Comparison of ENCODE assay signal across 25 mouse cellular contexts in the genomic region with DNA sequence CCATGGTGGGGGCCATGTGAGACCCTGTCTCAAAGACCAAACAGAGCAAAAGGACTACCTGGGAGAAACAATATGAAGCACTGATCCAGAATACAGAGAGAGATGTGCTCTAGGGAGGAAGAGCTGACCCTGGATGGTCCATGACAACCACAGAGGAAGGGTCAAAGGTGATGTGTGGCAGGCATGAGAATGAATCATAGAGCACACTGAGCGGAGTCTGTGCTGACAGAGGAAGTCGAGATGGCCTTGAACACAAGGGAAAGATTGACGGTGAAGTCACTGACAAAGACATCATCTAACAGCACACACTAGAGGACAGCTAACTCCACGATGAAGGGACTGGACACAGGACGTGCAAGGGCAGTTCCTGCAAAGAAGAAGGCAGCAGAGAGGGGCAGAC. TPM values are rescaled to one million over a fixed set of nuclear protein-coding genes. Genes with fewer than 3 reads are reported as not detected.
DNase-seq lines count a peak whose midpoint lies in the region; ATAC-seq lines count a peak whose summit lies in the region.
"Had no signal": no experiment of that assay in that cellular context is flagged by ENCODE, and none has a peak within 500 bp of the region (broad histone marks: within the 10 kb centered on the region; RNA-seq: fewer than 3 reads in every experiment).

No protein-coding gene starts in this region.

- peaks cover 38% of the 10 kb centered on the region for H3K36me3 ChIP-seq in limb, embryonic 15.5 days
- peaks cover 59% of the 10 kb centered on the region for H3K36me3 ChIP-seq in limb, embryonic 10.5 days

- H3K27ac ChIP-seq in limb, embryonic 15.5 days: no peak overlapping the region
- H3K27ac ChIP-seq in limb, embryonic 10.5 days: no peak overlapping the region
- H3K27ac ChIP-seq: embryonic facial prominence, embryonic 13.5 days; embryonic facial prominence, embryonic 15.5 days; forebrain, embryonic 10.5 days; forebrain, embryonic 12.5 days had no signal

- peak; percentile 47 for DNase-seq in adrenal gland, adult 2 months
- no peak for DNase-seq in adrenal gland, postnatal 4 days (ENCODE audit: low spot score in 2 of 2)
- DNase-seq in adrenal gland, postnatal 14 days: peak; percentile 51
- no peak for DNase-seq in adrenal gland, adult 8-10 months
- no peak for DNase-seq in limb, embryonic 10.5 days (ENCODE audit: low spot score)
- DNase-seq in adrenal gland, postnatal 36 days: peak; percentile 43 to 54
- no peak for DNase-seq in thymus, postnatal 0 days (ENCODE audit: low spot score)
- DNase-seq: B cell, adult 2 months; cerebellum, adult 11 months; cerebellum, adult 18-20 months; cerebellum, adult 8-10 months; cerebellum, adult 9-11 months; cerebellum, postnatal 14 days; cerebellum, postnatal 36 days; embryo, embryonic 11 days had no signal

- ATAC-seq in limb, embryonic 15.5 days (ENCODE audit: insufficient number of reproducible peaks, low FRiP score, low TSS enrichment, low read depth): no peak
- ATAC-seq: forebrain, embryonic 14.5 days; forebrain, embryonic 16.5 days; Patski had no signal

- no peaks in the 10 kb centered on the region for H3K9me3 ChIP-seq in limb, embryonic 15.5 days
- H3K9me3 ChIP-seq in limb, embryonic 10.5 days (replicated peaks): no peaks in the 10 kb centered on the region
- H3K9me3 ChIP-seq: embryonic facial prominence, embryonic 13.5 days; embryonic facial prominence, embryonic 15.5 days; forebrain, embryonic 12.5 days had no signal

- 87% methylated on average over 5 of the region's 5 CpGs for WGBS in limb, embryonic 15.5 days
- 92% methylated on average over 5 of the region's 5 CpGs for WGBS in limb, embryonic 10.5 days

- H3K27me3 ChIP-seq in limb, embryonic 15.5 days: no peaks in the 10 kb centered on the region
- no peaks in the 10 kb centered on the region for H3K27me3 ChIP-seq in limb, embryonic 10.5 days (ENCODE audit: low read depth, poor library complexity, severe bottlenecking)
- H3K27me3 ChIP-seq: CH12.LX; embryonic facial prominence, embryonic 13.5 days; embryonic facial prominence, embryonic 15.5 days; forebrain, embryonic 12.5 days; Patski had no signal

- no peak overlapping the region for H3K4me2 ChIP-seq in limb, embryonic 15.5 days
- H3K4me2 ChIP-seq: embryonic facial prominence, embryonic 13.5 days; embryonic facial prominence, embryonic 15.5 days; forebrain, embryonic 12.5 days had no signal

- H3K4me3 ChIP-seq in limb, embryonic 15.5 days: no peak overlapping the region
- no peak overlapping the region for H3K4me3 ChIP-seq in limb, embryonic 10.5 days
- H3K4me3 ChIP-seq: embryonic facial prominence, embryonic 13.5 days; embryonic facial prominence, embryonic 15.5 days; erythroblast, embryonic 14.5 days; forebrain, embryonic 10.5 days; forebrain, embryonic 12.5 days had no signal

- H3K4me1 ChIP-seq in limb, embryonic 15.5 days: no peaks in the 10 kb centered on the region
- no peaks in the 10 kb centered on the region for H3K4me1 ChIP-seq in limb, embryonic 10.5 days
- H3K4me1 ChIP-seq: embryonic facial prominence, embryonic 13.5 days; embryonic facial prominence, embryonic 15.5 days; forebrain, embryonic 10.5 days; forebrain, embryonic 12.5 days had no signal

- H3K9ac ChIP-seq in limb, embryonic 15.5 days: 0 out of 2 replicates have a peak overlapping the region, but pooled peaks have one; percentile 4
- H3K9ac ChIP-seq: embryonic facial prominence, embryonic 13.5 days; embryonic facial prominence, embryonic 15.5 days; forebrain, embryonic 12.5 days had no signal

RNA-seq across cellular contexts. Expression of a gene that starts 29.8 kb away (rescaled TPM):
- 10 to 100 TPM; 55.5 to 72.8 TPM for total RNA-seq in adrenal gland, adult 2 months (2021)
- polyA plus RNA-seq in adrenal gland, adult 2 months (2012; rRNA removed): 6.9 and 7.6 TPM in 2 replicates
- total RNA-seq in adrenal gland, postnatal 4 days (2021): 10 to 100 TPM; 32.8 to 33.6 TPM
- total RNA-seq in adrenal gland, postnatal 14 days (2021): 45.4 and 50.7 TPM in 2 replicates
- 10 to 100 TPM; 46.5 to 55.8 (median 50.1) TPM for total RNA-seq in adrenal gland, adult 8-10 months (2022)
- polyA plus RNA-seq in limb, embryonic 15.5 days (2015; fragmentation: Nextera tagmentation; extraction: Ambion mirVana): 65.3 and 70.7 TPM in 2 replicates
- 68.6 and 70.3 TPM in 2 replicates for polyA plus RNA-seq in limb, embryonic 10.5 days (2016; fragmentation: Nextera tagmentation; extraction: Ambion mirVana)
- 10 to 100 TPM; 54.0 to 60.9 TPM for total RNA-seq in adrenal gland, postnatal 36 days (2021)
- polyA plus RNA-seq in thymus, postnatal 0 days (2015; fragmentation: Nextera tagmentation; extraction: Ambion mirVana): 132 and 136 TPM in 2 replicates

RNA-seq across cellular contexts. Expression of a gene that starts 30.1 kb away (rescaled TPM):
- total RNA-seq in adrenal gland, adult 2 months (2021): 1 to 10 TPM; 3.3 to 3.9 TPM
- polyA plus RNA-seq in adrenal gland, adult 2 months (2012; rRNA removed): 1.7 and 2.6 TPM in 2 replicates
- total RNA-seq in adrenal gland, postnatal 4 days (2021): 10 to 100 TPM; 16.8 to 18.7 TPM
- 6.5 and 6.9 TPM in 2 replicates for total RNA-seq in adrenal gland, postnatal 14 days (2021)
- 1 to 10 TPM; 2.5 to 5.8 (median 4.4) TPM for total RNA-seq in adrenal gland, adult 8-10 months (2022)
- polyA plus RNA-seq in limb, embryonic 15.5 days (2015; fragmentation: Nextera tagmentation; extraction: Ambion mirVana): 29.8 and 30.1 TPM in 2 replicates
- polyA plus RNA-seq in limb, embryonic 10.5 days (2016; fragmentation: Nextera tagmentation; extraction: Ambion mirVana): 60.4 and 62.6 TPM in 2 replicates
- total RNA-seq in adrenal gland, postnatal 36 days (2021): 1 to 10 TPM; 6.1 TPM
- polyA plus RNA-seq in thymus, postnatal 0 days (2015; fragmentation: Nextera tagmentation; extraction: Ambion mirVana): 32.2 and 35.4 TPM in 2 replicates

RNA-seq across cellular contexts. Expression of a gene that starts 51.7 kb away (rescaled TPM):
- total RNA-seq in adrenal gland, adult 2 months (2021): 10 to 100 TPM; 23.6 to 23.7 TPM
- 10.1 and 10.4 TPM in 2 replicates for polyA plus RNA-seq in adrenal gland, adult 2 months (2012; rRNA removed)
- total RNA-seq in adrenal gland, postnatal 4 days (2021): 10 to 100 TPM; 20.9 to 23.2 TPM
- 17.7 and 20.2 TPM in 2 replicates for total RNA-seq in adrenal gland, postnatal 14 days (2021)
- total RNA-seq in adrenal gland, adult 8-10 months (2022): 10 to 100 TPM; 23.9 to 33.7 (median 30.8) TPM
- 9.3 and 9.9 TPM in 2 replicates for polyA plus RNA-seq in limb, embryonic 15.5 days (2015; fragmentation: Nextera tagmentation; extraction: Ambion mirVana)
- polyA plus RNA-seq in limb, embryonic 10.5 days (2016; fragmentation: Nextera tagmentation; extraction: Ambion mirVana): 12.1 and 12.4 TPM in 2 replicates
- total RNA-seq in adrenal gland, postnatal 36 days (2021): 10 to 100 TPM; 23.1 to 24.4 TPM
- polyA plus RNA-seq in thymus, postnatal 0 days (2015; fragmentation: Nextera tagmentation; extraction: Ambion mirVana): 12.5 and 13.1 TPM in 2 replicates

Comparison
In these comparisons a context has a peak if more than half of its experiments do, and no peak if none do; other contexts are left out.
1. DNase-seq: peak in adrenal gland, adult 2 months (single experiment), adrenal gland, postnatal 14 days (single experiment) and adrenal gland, postnatal 36 days (2 of 2); none in adrenal gland, postnatal 4 days (0 of 2), adrenal gland, adult 8-10 months (single experiment), limb, embryonic 10.5 days (single experiment) and thymus, postnatal 0 days (single experiment).